Mouse (Mus musculus): ENCODE measurements around the gene Srp68. TPM values are rescaled to one million over a fixed set of nuclear protein-coding genes. Genes with fewer than 3 reads are reported as not detected.

The Srp68 gene
- polyA plus RNA-seq, 1 experiment from 2014 or later = 89.8 TPM

DNA sequence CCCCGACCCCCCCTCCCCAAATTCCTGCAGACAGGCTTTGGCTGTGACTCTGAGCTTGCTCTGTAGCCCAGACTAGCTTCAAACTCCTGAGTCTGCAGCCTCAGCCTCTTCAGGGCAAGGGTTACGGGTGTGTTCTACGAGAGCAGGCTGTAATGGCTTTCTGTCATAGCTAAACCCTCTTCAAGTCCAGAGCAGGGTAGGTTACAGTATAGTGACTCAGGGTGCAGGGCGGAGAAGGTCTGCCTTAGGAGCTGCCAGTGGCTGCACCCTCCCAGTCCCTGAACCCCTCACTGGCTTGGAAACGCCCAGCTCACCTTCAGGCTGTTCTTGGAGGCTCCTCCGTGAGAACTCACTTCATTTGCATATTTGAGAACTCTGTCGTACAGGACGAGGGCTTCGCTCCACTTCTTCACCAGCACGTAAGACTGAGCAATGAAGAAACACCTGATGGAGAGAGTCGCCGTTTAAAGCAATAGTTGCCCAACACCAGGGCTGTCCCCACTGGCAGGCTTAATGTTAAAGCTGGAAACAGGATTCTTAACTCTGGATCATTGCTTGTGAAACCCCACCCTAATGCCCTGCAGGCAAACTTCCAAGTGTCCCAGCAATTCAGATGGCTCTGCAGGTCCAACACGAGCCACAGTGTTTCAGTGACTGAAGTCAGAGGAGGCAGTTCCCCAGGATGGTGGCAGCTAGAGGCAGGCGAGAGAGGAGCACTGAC lies 26.4 kb downstream of the Srp68 start:
- 80% methylated on average over 14 of the region's 14 CpGs for WGBS

GRCm38 (mm10) chr11:116245616-116246015 lies 28.4 kb downstream of the Srp68 start:
- TF ChIP-seq CTCF (IDR thresholded peaks at IDR 0.05; ENCODE audit: low read depth) = no peak
- H3K9ac ChIP-seq = no peak overlapping the region
- no peaks in the 10 kb centered on the region for H3K27me3 ChIP-seq (ENCODE audit: insufficient read depth, low read length)
- H3K27ac ChIP-seq (ENCODE audit: low read depth) = no peak overlapping the region
- H3K36me3 ChIP-seq (ENCODE audit: insufficient read depth) = peaks cover 78% of the 10 kb centered on the region
- H3K4me2 ChIP-seq = no peak overlapping the region
- no peak for ATAC-seq (ENCODE audit: insufficient read depth)
- no peak overlapping the region for H3K4me3 ChIP-seq (ENCODE audit: low read depth, low read length)
- 78% methylated on average over 6 of the region's 6 CpGs for WGBS
- no peaks in the 10 kb centered on the region for H3K4me1 ChIP-seq (ENCODE audit: insufficient read depth)
- no peaks in the 10 kb centered on the region for H3K9me3 ChIP-seq (ENCODE audit: low read depth, low read length)
- no peak for DNase-seq

More for the DNA sequence above, 26.4 kb downstream of the Srp68 start:
- no peak for TF ChIP-seq CTCF (IDR thresholded peaks at IDR 0.05; ENCODE audit: low read depth)
- H3K9me3 ChIP-seq (ENCODE audit: low read depth, low read length) = no peaks in the 10 kb centered on the region
- H3K4me1 ChIP-seq (ENCODE audit: insufficient read depth) = no peaks in the 10 kb centered on the region
- H3K27ac ChIP-seq (ENCODE audit: low read depth) = no peak overlapping the region
- ATAC-seq (ENCODE audit: insufficient read depth) (no peak), DNase-seq (no peak)
- H3K36me3 ChIP-seq (ENCODE audit: insufficient read depth) = peaks cover 97% of the 10 kb centered on the region
- H3K4me3 ChIP-seq (ENCODE audit: low read depth, low read length) = no peak overlapping the region
- no peaks in the 10 kb centered on the region for H3K27me3 ChIP-seq (ENCODE audit: insufficient read depth, low read length)
- H3K4me2 ChIP-seq = no peak overlapping the region
- no peak overlapping the region for H3K9ac ChIP-seq

GRCm38 (mm10) chr11:116244580-116244979 lies 29.4 kb downstream of the Srp68 start:
- DNase-seq = no peak
- Histone ChIP-seq H3K27ac (ENCODE audit: low read depth) (no peak overlapping the region), H3K9ac (no peak overlapping the region), H3K4me2 (no peak overlapping the region), H3K4me1 (ENCODE audit: insufficient read depth) (no peaks in the 10 kb centered on the region), H3K36me3 (ENCODE audit: insufficient read depth) (peaks cover 67% of the 10 kb centered on the region), H3K27me3 (ENCODE audit: insufficient read depth, low read length) (no peaks in the 10 kb centered on the region), H3K4me3 (ENCODE audit: low read depth, low read length) (no peak overlapping the region), H3K9me3 (ENCODE audit: low read depth, low read length) (no peaks in the 10 kb centered on the region)
- 70% methylated on average over 8 of the region's 8 CpGs for WGBS
- ATAC-seq (ENCODE audit: insufficient read depth) = no peak
- no peak for TF ChIP-seq CTCF (IDR thresholded peaks at IDR 0.05; ENCODE audit: low read depth)

DNA sequence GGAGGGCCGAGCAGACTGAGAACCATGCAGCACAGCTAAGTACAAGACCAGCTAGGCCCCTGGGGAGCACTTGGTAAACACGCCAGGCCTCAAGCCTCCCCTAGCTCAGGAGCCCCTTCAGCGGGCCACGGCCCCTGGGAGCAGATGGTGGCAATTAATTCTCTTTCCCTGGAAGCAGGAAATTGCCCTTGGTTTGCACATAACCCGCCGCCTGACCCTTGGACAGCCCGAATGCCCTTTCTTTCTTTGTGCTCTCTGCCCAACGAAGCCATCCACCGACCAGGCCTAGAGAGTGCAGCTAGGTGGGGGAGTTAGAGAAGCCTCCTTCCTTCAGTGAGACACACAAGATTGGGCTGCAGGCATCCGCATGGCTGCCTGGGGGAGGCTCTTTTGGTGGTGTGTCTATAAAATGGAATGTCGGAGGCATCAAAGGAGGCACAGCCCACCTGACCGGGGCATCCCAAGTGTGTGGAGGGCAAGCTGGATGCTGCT lies 32.2 kb downstream of the Srp68 start:
- Histone ChIP-seq H3K4me2 (no peak overlapping the region), H3K36me3 (ENCODE audit: insufficient read depth) (peaks cover 39% of the 10 kb centered on the region), H3K27ac (ENCODE audit: low read depth) (no peak overlapping the region), H3K4me3 (ENCODE audit: low read depth, low read length) (no peak overlapping the region), H3K9ac (no peak overlapping the region; the same call in 1 of the 2 replicates), H3K27me3 (ENCODE audit: insufficient read depth, low read length) (peaks cover 13% of the 10 kb centered on the region; the same call in 1 of the 2 replicates), H3K4me1 (ENCODE audit: insufficient read depth) (no peaks in the 10 kb centered on the region), H3K9me3 (ENCODE audit: low read depth, low read length) (no peaks in the 10 kb centered on the region)
- ATAC-seq (ENCODE audit: insufficient read depth) = no peak
- no peak for TF ChIP-seq CTCF (IDR thresholded peaks at IDR 0.05; ENCODE audit: low read depth)
- 52% methylated on average over 12 of the region's 12 CpGs for WGBS
- no peak for DNase-seq

GRCm38 (mm10) chr11:116239797-116240196 lies 34.2 kb downstream of the Srp68 start:
- H3K4me3 ChIP-seq (ENCODE audit: low read depth, low read length) = no peak overlapping the region
- ATAC-seq (ENCODE audit: insufficient read depth) = no peak
- no peak overlapping the region; the same call in 1 of the 2 replicates for H3K9ac ChIP-seq
- peak; percentile 46 for DNase-seq
- 0 out of 2 replicates have a peak overlapping the region, but pooled peaks have one; percentile 26 for H3K27ac ChIP-seq (ENCODE audit: low read depth)
- WGBS = 29% methylated on average over 7 of the region's 7 CpGs
- no peaks in the 10 kb centered on the region for H3K9me3 ChIP-seq (ENCODE audit: low read depth, low read length)
- H3K27me3 ChIP-seq (ENCODE audit: insufficient read depth, low read length) = peaks cover 13% of the 10 kb centered on the region; the same call in 1 of the 2 replicates
- no peak overlapping the region for H3K4me2 ChIP-seq
- peaks cover 19% of the 10 kb centered on the region for H3K36me3 ChIP-seq (ENCODE audit: insufficient read depth)
- no peak for TF ChIP-seq CTCF (IDR thresholded peaks at IDR 0.05; ENCODE audit: low read depth)
- H3K4me1 ChIP-seq (ENCODE audit: insufficient read depth) = no peaks in the 10 kb centered on the region

GRCm38 (mm10) chr11:116237742-116238395 lies 36.1 kb downstream of the Srp68 start, which contains the start of gene Evpl:
Gene Evpl, minus strand, starts transcription at chr11:116238077.
- WGBS = 10% methylated on average over 31 of the region's 31 CpGs
- Histone ChIP-seq H3K36me3 (ENCODE audit: insufficient read depth) (0 out of 2 replicates have a peak, but pooled peaks cover under 1% of the 10 kb centered on the region), H3K4me1 (ENCODE audit: insufficient read depth) (no peaks in the 10 kb centered on the region), H3K9ac (peak within 1 kb of the TSS; percentile 42; the same call in 1 of the 2 replicates), H3K4me2 (peak within 1 kb of the TSS; percentile 60), H3K27me3 (ENCODE audit: insufficient read depth, low read length) (peaks cover 20% of the 10 kb centered on the region; the same call in 1 of the 2 replicates), H3K9me3 (ENCODE audit: low read depth, low read length) (no peaks in the 10 kb centered on the region), H3K27ac (ENCODE audit: low read depth) (peak within 1 kb of the TSS; percentile 47; the same call in 1 of the 2 replicates), H3K4me3 (ENCODE audit: low read depth, low read length) (peak within 1 kb of the TSS; percentile 27)
- TF ChIP-seq CTCF (IDR thresholded peaks at IDR 0.05; ENCODE audit: low read depth) = no peak
- ATAC-seq (ENCODE audit: insufficient read depth) (peak; percentile 91), DNase-seq (peak; percentile 79)

GRCm38 (mm10) chr11:116234901-116235300 lies 39.1 kb downstream of the Srp68 start:
- no peak overlapping the region for H3K4me3 ChIP-seq (ENCODE audit: low read depth, low read length)
- DNase-seq = no peak
- WGBS = 86% methylated on average over 8 of the region's 8 CpGs
- no peak overlapping the region for H3K9ac ChIP-seq
- H3K27me3 ChIP-seq (ENCODE audit: insufficient read depth, low read length) = peaks cover 20% of the 10 kb centered on the region; the same call in 1 of the 2 replicates
- H3K27ac ChIP-seq (ENCODE audit: low read depth) = no peak overlapping the region
- H3K4me2 ChIP-seq = no peak overlapping the region
- no peaks in the 10 kb centered on the region for H3K4me1 ChIP-seq (ENCODE audit: insufficient read depth)
- no peak for ATAC-seq (ENCODE audit: insufficient read depth)
- TF ChIP-seq CTCF (IDR thresholded peaks at IDR 0.05; ENCODE audit: low read depth) = no peak
- H3K36me3 ChIP-seq (ENCODE audit: insufficient read depth) = no peaks in the 10 kb centered on the region
- no peaks in the 10 kb centered on the region for H3K9me3 ChIP-seq (ENCODE audit: low read depth, low read length)

All from lung, embryonic 14.5 days (tissue).